Mouse (Mus musculus) MEL (cell line): Measurements from ENCODE around the gene Caly.

Source experiments
- BHLHE40 ChIP-seq: IDR thresholded peaks from 2 replicates; pipeline ENCODE4 v1.6.1; 2012; ENCODE audit warnings: low read depth, mild to moderate bottlenecking, inconsistent platforms, low read length, improper control_type of control experiment, borderline replicate concordance
- CTCF ChIP-seq, 3 experiments: IDR thresholded peaks in 2 of 3; conservative IDR thresholded peaks in 1 of 3; 2 replicates each; pipeline ENCODE4 v1.5.1; 2011 to 2012; ENCODE audit warnings: low read length in 3 of 3, low read depth in 2 of 3, mild to moderate bottlenecking in 2 of 3, improper control_type of control experiment in 1 of 3, inconsistent platforms in 1 of 3, mixed read lengths in 1 of 3, moderate library complexity in 1 of 3; ENCODE audit not compliant: control insufficient read depth in 1 of 3, insufficient read depth in 1 of 3, poor library complexity in 1 of 3, severe bottlenecking in 1 of 3
- E2F4 ChIP-seq: IDR thresholded peaks from 2 replicates; pipeline ENCODE4 v1.6.1; 2011; ENCODE audit warnings: low read depth, low read length, improper control_type of control experiment, borderline replicate concordance
- JUND ChIP-seq: IDR thresholded peaks from 2 replicates; pipeline ENCODE4 v1.6.1; 2011; ENCODE audit warnings: low read depth, mild to moderate bottlenecking, improper control_type of control experiment, low read length
- MAZ ChIP-seq: IDR thresholded peaks from 2 replicates; pipeline ENCODE4 v1.6.1; 2012; ENCODE audit warnings: low read depth, mild to moderate bottlenecking, inconsistent platforms, low read length, improper control_type of control experiment
- MXI1 ChIP-seq: IDR thresholded peaks from 2 replicates; pipeline ENCODE4 v1.6.1; 2011; ENCODE audit warnings: mild to moderate bottlenecking, low read depth, low read length, improper control_type of control experiment
- POLR2A ChIP-seq, 2 experiments: IDR thresholded peaks; 2 replicates each; pipeline ENCODE4 v1.6.1; 2011 to 2012; ENCODE audit warnings: low read length in 2 of 2, mild to moderate bottlenecking in 2 of 2, control low read depth in 1 of 2, improper control_type of control experiment in 1 of 2, low read depth in 1 of 2, moderate library complexity in 1 of 2; ENCODE audit not compliant: control insufficient read depth in 1 of 2, insufficient read depth in 1 of 2, poor library complexity in 1 of 2
- SMC3 ChIP-seq: IDR thresholded peaks from 2 replicates; pipeline ENCODE4 v1.6.1; 2011; ENCODE audit warnings: low read depth, low read length, improper control_type of control experiment
- ZKSCAN1 ChIP-seq: IDR thresholded peaks from 2 replicates; pipeline ENCODE4 v1.6.1; 2012; ENCODE audit warnings: low read depth, mild to moderate bottlenecking, inconsistent platforms, low read length, improper control_type of control experiment, moderate library complexity

DNA sequence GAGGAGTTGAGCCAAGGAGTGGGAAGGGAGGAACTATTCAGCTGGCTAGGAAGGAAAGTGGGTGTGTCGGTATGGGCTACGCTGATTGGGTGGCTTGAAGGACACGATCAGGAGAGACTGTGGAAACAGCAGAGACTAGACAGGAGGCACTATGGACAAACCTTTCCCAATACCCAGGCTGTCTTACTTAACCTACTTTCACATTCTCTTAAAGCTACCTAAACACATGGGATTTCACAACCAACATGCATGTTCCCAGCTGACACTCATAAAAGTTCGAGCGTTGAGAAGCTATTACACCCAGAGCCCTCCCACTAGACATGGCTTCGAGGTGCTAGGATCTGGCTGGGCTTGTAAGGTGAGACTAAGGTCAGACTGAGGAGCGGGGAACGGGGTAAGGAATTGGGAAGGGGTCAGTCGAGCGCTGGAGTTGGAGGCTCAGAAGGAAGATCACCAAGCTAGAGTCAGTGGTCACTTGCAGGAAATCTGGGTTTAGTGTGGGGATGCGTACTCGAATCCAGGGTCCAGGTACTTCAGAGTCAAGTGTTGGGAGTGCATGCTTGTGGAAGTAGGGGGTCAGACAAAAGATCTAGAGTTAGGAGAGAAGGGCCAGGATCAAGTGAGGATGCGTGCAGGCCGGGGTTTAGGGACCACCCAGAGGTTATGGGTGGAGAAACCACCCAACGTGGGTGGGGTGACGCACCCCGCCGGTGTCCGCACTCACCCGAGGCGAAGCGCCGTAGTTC, 33.4 kb upstream of the Caly start, which contains the start of gene Paox:
- TF ChIP-seq MXI1 (no peak), CTCF (IDR thresholded peaks at IDR 0.05 in 2 of 3, conservative IDR thresholded peaks at IDR 0.05 in 1 of 3; ENCODE audit: control insufficient read depth in 1 of 3, insufficient read depth in 1 of 3, low read depth in 2 of 3, low read length in 3 of 3, poor library complexity in 1 of 3, severe bottlenecking in 1 of 3) (no peak), E2F4 (no peak), JUND (no peak), MAZ (no peak), ZKSCAN1 (no peak), SMC3 (no peak), BHLHE40 (no peak), POLR2A (IDR thresholded peaks at IDR 0.05; ENCODE audit: control insufficient read depth in 1 of 2, insufficient read depth in 1 of 2, low read depth in 1 of 2, low read length in 2 of 2, poor library complexity in 1 of 2) (no peak)
